Mouse (Mus musculus) thymus, adult 2 months (tissue): ENCODE results near the gene Iqsec3.

Experiments used
- CTCF ChIP-seq: fragments of 200-500 bp; IDR thresholded peaks from 2 replicates; pipeline ENCODE4 v1.5.1; 2012; ENCODE audit warnings: mild to moderate bottlenecking, control low read depth, low read length, moderate library complexity, borderline replicate concordance; ENCODE audit not compliant: control insufficient read depth, poor library complexity, insufficient read depth; ENCODE audit errors: extremely low read depth
- POLR2A ChIP-seq: fragments of 200-500 bp; IDR thresholded peaks from 2 replicates; pipeline ENCODE4 v1.6.1; 2012; ENCODE audit warnings: mild to moderate bottlenecking, low read length, control low read depth, moderate library complexity; ENCODE audit not compliant: control insufficient read depth, poor library complexity, insufficient read depth; ENCODE audit errors: extremely low read depth

- no peak for TF ChIP-seq CTCF
- TF ChIP-seq POLR2A = no peak
Observed at GRCm38 (mm10) chr6:121519896-121520295, 46.4 kb upstream of the Iqsec3 start.
